Mouse (Mus musculus): ENCODE measurements around the gene Ooep.

The Ooep gene

DNA sequence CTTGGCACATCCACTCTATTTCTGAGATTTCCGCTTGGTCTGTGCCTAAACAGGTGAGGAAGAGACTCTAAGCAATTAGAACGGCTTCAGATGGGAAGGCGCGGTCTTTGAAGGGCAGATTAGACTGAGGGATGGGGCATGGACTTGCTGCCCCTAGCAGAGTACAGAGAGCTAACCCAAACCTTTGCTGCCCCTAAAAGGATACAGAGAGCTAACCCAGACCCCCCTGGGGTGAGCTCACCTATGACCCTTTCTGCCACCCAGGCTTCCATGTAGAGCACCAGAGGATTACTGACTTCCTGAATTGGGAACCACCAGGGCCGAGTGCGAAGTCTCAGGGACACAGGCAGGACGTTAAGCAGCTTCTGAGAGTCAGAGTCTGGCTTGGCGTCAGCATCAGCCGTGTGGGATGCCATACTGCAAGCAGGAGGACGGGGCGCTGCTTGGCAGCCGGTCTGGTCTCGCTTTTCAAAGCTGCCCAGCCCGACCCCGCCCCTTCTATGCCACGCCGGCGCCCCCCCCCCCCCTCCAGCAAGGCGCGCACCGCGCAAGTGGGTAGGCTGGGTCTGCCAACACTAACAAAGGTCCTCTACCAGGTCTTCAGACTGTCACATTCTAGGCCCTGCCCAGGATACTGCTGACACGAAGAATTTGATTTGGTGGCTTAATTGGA, at the start of gene Ooep:
Gene Ooep, minus strand, starts transcription at position 613 of the 673 bp plus-strand sequence.
- in situ Hi-C loops (cut with MboI, MseI) = no loop called here

DNA sequence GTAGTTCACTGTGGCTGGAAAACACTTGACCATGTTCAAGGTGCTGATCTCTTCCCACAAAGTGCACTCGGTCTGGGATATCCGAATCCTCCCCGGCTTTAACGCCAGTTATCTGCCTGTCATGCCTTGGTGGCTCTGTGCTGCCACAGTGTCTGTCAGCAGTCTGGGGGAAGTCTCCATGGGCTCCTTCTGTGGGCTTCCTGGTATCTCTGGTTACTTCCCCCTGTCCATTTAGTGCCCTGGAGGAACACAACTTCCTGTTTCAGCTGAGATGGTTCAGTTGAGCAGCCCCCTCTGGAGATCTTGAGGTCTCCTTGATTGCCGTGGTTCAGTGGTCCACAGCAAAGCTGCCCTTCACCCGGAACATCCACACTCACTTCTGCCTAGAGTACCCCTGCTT, 49.7 kb upstream of the Ooep start:
- in situ Hi-C loops (cut with MboI, MseI) = no loop called here

- in situ Hi-C loops (cut with MboI, MseI) = no loop called here
Observed at GRCm38 (mm10) chr9:78427362-78427781, 48.8 kb upstream of the Ooep start.

- in situ Hi-C loops (cut with MboI, MseI) = no loop called here
Observed at GRCm38 (mm10) chr9:78401596-78401995, 23.1 kb upstream of the Ooep start.

- in situ Hi-C loops (cut with MboI, MseI) = no loop called here
Observed at GRCm38 (mm10) chr9:78400570-78400969, 22.0 kb upstream of the Ooep start.

DNA sequence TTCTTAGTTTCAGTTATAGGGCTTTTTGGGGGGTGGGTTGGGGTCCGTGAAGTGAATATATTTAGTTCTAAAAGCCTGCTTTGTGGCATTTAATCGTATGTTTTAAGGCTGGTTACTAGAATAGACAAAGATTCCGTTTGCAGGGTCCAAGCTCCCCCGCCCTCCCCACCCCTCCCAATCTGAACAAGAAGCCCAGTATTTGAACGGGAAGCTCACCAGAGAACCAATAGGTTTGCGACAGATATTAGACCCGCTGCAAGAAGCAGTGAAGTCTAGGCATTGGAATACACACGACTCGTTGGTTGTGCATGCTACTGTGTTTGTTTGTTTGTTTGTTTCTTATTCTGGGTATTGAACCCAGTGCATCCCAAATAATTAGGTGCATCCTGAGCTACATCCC, 18.0 kb upstream of the Ooep start:
- in situ Hi-C loops (cut with MboI, MseI) = no loop called here

DNA sequence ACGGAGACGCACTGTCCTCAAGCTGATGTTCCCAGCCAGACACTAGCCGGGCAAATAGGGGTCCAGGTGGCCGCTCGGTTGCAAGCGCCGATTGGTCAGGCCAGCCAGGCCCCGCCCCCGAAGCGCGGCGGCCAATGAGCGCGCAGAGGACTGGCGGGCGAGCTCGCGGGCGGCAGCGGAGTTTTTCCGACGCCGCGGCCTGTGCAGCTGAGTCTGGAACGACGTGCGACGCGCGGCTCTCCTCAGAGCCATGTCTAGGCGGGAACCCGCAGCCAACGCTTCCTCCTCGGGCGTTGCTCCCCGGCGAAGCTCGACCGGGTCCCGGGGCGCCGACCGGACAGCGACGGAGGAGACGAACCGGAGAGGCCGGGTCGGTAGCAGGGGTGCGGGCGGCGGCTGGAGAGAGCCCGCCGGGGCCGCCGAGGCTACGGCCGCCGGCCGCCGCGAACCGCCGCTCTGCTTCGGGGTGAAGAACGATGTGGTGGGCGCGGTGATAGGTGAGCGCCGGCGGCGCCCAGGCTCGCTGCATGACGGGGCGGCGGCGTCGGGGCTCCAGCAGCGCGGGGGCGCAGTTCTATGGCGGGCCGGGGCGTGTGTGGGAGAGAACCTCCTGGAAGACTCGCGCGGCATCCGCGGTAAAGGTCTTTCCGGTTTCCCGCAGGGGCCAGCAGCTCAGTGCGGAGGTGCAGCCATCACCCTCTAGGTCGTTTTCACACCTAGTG, 17.3 kb upstream of the Ooep start, which contains the start of gene Ddx43:
Gene Ddx43, plus strand, starts transcription at position 148 of the 722 bp plus-strand sequence.
- in situ Hi-C loops (cut with MboI, MseI) = no loop called here

DNA sequence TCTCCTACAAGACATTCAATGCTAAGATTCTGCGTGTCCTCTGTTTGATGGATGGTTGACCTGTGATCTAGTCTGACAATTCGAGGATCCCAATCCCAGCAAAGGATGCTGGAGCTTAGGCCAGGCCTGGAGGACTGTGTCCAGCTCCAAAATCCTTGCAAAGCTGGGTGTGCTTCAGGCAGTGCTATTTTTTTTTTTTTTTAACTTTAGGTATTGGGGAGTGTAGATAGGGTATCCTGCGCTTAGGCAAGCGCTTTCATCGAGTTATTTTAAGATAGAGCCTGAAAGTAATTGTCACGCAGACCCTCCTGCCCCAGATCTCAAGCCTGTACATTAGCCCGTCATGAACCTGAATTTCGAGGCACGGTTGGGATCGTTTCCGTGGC, 16.7 kb upstream of the Ooep start:
- in situ Hi-C loops (cut with MboI, MseI) = no loop called here

DNA sequence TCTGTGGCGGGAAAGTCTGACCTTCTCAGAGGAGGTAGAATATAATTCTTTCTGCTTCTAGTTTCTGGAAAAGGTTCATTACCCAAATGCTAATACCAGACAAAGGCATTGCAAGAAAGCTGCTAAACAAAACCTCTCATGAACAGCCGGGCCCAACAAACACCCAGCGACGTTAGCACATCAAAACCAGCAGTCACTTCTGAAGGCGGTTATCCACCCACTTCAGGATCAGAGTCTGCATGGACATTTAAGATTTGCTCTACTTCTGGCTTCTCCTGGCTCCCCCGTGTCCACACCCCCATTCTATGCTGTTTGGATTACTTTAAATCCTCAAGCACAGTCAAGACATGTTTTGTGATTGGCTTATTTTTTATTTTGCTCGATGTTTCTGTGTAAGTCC, 16.1 kb upstream of the Ooep start:
- in situ Hi-C loops (cut with MboI, MseI) = no loop called here

DNA sequence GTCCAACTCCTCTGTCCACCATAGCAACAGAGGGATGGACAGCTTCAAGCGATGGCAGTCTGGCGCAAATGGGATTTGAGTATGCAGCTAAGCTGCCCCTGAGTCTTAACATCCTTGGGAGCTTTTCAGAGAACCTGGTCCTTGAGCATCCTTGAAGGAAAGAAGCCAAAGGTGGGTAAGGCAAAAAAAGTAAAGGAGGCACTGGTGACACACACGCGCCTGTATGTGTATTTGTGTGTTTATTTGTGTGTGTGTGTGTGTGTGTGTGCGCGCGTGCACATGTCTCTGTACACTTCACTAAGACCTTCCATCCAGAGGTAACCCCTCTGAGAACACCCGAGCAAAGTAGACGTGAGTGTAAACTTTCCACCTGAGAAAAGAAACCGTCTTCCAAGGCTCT, 15.2 kb upstream of the Ooep start:
- in situ Hi-C loops (cut with MboI, MseI) = no loop called here

GRCm38 (mm10) chr9:78389981-78390380, 11.5 kb upstream of the Ooep start:
- in situ Hi-C loops (cut with MboI, MseI) = no loop called here

GRCm38 (mm10) chr9:78386947-78387346, 8.4 kb upstream of the Ooep start:
- in situ Hi-C loops (cut with MboI, MseI) = no loop called here

- in situ Hi-C loops (cut with MboI, MseI) = no loop called here
Observed at GRCm38 (mm10) chr9:78385893-78386292, 7.4 kb upstream of the Ooep start.

GRCm38 (mm10) chr9:78377546-78377945, 979 bp downstream of the Ooep start:
- in situ Hi-C loops (cut with MboI, MseI) = no loop called here

- in situ Hi-C loops (cut with MboI, MseI) = no loop called here
Observed at GRCm38 (mm10) chr9:78375486-78375885, 3.0 kb downstream of the Ooep start.

DNA sequence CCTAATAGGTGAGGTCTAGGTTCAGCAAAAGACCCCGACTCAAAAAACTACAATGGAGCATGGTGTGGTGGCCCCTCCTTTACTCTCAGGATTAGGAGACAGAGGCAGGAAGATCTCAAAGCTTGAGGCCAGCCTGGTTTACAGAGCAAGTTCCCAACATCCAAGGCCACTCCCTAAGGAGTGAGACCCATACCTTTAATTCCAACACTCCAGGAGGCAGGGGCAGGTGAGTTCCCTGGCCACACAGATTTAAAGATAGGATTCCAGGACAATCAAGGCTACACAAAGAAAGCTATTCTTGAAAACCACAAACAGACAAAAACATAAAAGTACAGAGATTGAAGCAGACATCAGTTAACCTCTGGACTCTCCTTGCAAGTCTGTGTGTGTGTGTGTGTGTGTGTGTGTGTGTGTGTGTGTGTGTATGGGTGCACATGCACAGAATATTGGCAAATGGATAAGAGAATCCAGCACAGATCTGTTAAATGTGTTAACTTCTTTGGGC, 3.6 kb downstream of the Ooep start:
- in situ Hi-C loops (cut with MboI, MseI) = no loop called here

DNA sequence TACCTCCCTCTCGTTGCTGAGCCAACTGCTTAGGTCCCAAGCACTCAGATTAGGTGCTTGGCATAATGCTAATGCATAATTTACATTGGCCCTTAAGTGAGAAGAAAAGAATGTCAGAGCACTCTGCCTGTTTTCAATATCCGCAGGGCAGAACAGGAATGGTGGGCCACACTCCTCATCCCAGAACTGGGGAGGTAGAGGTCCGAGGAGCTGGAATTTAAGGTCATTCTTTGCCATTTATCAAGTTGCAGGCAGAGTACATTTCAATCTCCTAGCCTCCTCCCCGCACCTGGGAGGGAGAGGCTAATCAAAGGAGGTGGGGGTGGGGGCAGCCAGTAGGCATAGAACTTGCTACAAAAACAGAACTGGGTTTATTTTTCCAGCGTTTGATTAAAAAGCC, 4.1 kb downstream of the Ooep start:
- in situ Hi-C loops (cut with MboI, MseI) = no loop called here

DNA sequence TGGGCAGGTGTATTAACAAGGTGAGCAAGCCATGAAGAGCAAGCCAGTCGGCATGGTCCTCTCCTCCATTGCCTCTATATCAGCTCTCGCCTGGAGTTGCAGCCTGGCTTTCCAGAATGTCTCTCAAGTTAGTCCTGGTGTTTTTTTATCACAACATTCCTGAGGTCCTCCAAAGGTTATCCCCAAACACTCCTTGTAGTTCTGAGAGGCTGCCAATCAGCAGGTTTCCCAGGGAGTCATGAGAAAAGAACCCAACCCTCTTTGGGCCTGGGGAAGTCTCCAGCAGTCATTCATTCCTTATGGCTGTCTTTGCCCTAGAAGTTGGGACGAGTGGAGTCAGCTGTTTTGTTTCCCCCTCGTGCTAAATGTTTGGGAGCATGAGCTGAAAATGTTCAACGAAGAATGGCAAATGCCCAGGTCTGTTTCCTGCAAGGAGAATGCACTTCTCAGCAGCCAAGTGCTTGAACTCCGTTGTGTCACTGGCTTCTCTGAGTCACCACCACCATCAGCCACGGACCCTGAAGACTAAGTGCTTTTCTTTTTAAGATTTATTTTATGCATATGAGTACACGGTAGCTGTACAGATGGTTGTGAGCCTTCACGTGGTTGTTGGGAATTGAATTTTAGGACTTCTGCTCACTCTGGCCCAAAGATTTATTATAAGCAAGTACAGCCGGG, 5.6 kb downstream of the Ooep start:
- in situ Hi-C loops (cut with MboI, MseI) = no loop called here

GRCm38 (mm10) chr9:78371441-78371840, 7.1 kb downstream of the Ooep start:
- in situ Hi-C loops (cut with MboI, MseI) = no loop called here

- in situ Hi-C loops (cut with MboI, MseI) = loop anchor here (5.0 kb wide), 1 partner anchor 97 kb away; no protein-coding TSS in a partner anchor
Observed at GRCm38 (mm10) chr9:78369786-78370185, 8.7 kb downstream of the Ooep start.

- in situ Hi-C loops (cut with MboI, MseI) = loop anchor here (5.0 kb wide), 1 partner anchor 97 kb away; no protein-coding TSS in a partner anchor
Observed at GRCm38 (mm10) chr9:78369349-78369748, 9.2 kb downstream of the Ooep start.

GRCm38 (mm10) chr9:78368671-78369293, 9.7 kb downstream of the Ooep start:
- in situ Hi-C loops (cut with MboI, MseI) = loop anchor here (5.0 kb wide), 1 partner anchor 96 kb away; no protein-coding TSS in a partner anchor

Data from T-helper 1 cell (primary cell).